Mouse (Mus musculus) monocyte, adult 5-6 weeks (primary cell): ENCODE data around the gene Olfr351. TPM values are rescaled to one million over a fixed set of nuclear protein-coding genes. Genes with fewer than 3 reads are reported as not detected.

Experiments
- ATAC-seq: fragments of 153-309, 156-312 bp; replicated peaks from 2 replicates; pipeline ENCODE4 v1.8.0; 2017; ENCODE audit warnings: mild to moderate bottlenecking; ENCODE audit not compliant: low TSS enrichment, insufficient number of reproducible peaks, severe bottlenecking, poor library complexity, low FRiP score
- total RNA-seq: library from RNA; stranded (forward); fragments of 200-1000, 200-491, 200-594 nt; gene quantifications from 3 replicates; pipeline ENCODE4 v1.2.3, GENCODE M21; 2017

Olfr351 gene
- not detected in 3 replicates for total RNA-seq

DNA sequence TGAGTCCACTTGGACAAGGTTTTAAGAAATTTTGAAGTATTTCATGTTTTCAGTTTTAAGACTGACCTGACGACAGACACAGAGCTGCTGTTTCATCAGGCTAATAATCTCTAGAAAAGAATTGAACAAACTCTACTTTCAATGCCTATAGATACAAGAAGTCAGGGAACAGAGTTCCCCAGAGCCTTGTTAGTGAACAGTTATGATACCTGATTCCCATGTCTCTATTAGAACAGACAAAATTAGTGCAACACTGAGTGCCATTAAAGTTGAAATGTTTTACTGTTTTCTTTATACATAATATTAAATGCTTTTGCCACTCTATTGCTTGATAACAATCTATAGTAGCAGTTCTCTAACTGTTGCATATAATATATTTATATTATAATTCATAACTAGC is at the start of gene Olfr351:
TSS of gene Olfr351 (minus strand) at position 101 of the 400 bp plus-strand sequence.
- no peak for ATAC-seq

DNA sequence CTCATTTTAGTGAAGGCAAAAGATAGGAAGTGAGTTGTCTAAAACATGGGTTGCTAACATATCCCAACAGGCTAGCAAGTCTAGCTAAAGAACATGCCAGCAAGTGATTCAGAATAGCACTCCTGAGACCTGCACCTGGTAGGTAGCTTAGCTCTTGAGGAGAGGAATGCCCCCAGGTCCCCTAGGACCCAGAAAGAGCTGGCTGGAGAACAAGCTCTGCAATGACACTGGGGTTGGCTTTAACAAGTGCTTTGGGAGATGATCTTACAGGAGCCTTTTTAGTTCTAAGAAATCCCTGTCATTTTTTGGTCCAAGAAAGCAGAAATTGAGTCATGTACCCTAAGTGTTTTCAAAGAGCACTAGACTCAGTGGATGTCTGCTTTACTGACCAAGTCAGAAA is 42.9 kb upstream of the Olfr351 start, which contains the start of gene Olfr354:
TSS of gene Olfr354 (plus strand) at position 301 of the 400 bp plus-strand sequence.
- ATAC-seq = no peak

- ATAC-seq = no peak
Observed at GRCm38 (mm10) chr2:36897114-36897513, 34.7 kb upstream of the Olfr351 start.

GRCm38 (mm10) chr2:36892836-36893235 is 30.4 kb upstream of the Olfr351 start, which contains the start of gene Olfr353:
TSS of gene Olfr353 (minus strand) at chr2:36892936.
- no peak for ATAC-seq

DNA sequence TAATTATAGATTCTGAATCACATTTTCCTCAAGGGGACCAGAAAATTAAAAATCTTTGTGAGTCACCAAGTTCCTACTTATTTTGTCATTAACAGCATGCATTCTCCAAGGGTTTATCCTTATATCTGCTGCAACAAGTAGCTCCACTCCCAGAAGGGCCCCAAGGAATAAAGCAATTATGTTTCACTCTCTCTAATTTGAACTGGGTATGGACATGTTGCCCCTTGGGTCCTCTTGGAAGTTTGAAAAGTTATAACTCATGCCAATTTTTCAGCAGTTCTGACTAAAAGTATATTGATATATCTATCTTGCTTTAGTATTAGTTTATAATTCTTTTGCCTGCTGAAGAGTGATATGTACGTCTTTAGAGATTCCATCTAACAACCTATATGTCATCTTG is 5.7 kb upstream of the Olfr351 start, which contains the start of gene Olfr352:
TSS of gene Olfr352 (plus strand) at position 301 of the 400 bp plus-strand sequence.
- no peak for ATAC-seq

DNA sequence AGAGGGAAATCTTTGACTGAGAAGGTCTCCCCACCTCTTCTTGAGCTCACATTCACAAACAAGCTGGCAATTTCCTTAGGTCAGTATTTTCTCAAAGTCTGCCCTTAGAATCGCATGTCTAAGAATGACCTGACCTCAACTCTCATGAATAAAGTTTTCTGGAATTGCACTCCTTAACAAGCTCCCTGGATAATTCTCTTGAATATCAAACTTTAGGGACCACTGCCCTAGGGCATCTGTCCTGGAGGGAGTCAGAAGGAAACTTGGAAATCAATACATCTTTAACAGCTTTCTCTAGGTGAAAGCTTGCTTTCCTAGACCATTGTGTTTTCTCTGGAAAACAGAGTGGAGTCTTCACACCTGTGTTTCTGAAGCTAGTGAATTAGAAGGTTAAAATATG is 16.4 kb downstream of the Olfr351 start, which contains the start of gene Olfr350:
TSS of gene Olfr350 (plus strand) at position 301 of the 400 bp plus-strand sequence.
- ATAC-seq = no peak

- ATAC-seq = no peak
Observed at GRCm38 (mm10) chr2:36816932-36817331, 45.5 kb downstream of the Olfr351 start, which contains the start of gene Olfr3. TSS of gene Olfr3 (minus strand) at chr2:36817032.

Other genes starting within 250 kb of the Olfr351 start
- not detected in 3 replicates for gene Olfr345, start 222.6 kb downstream of the Olfr351 start, total RNA-seq
- gene Olfr346, start 176.9 kb downstream of the Olfr351 start, total RNA-seq = not detected in 3 replicates
- gene Olfr347, start 130.8 kb downstream of the Olfr351 start, total RNA-seq = not detected in 3 replicates
- gene Olfr348, start 78.4 kb downstream of the Olfr351 start, total RNA-seq = not detected in 3 replicates
- gene Olfr50, start 72.1 kb downstream of the Olfr351 start, total RNA-seq = not detected in 3 replicates
- 1.7 TPM in 1 of 3 replicates, not detected in the others for gene Olfr3, start 45.6 kb downstream of the Olfr351 start, total RNA-seq
- gene Olfr350, start 16.4 kb downstream of the Olfr351 start, total RNA-seq = not detected in 3 replicates
- gene Olfr352, start 5.8 kb upstream of the Olfr351 start, total RNA-seq = not detected in 3 replicates
- gene Olfr353, start 30.3 kb upstream of the Olfr351 start, total RNA-seq = not detected in 3 replicates
- gene Olfr354, start 43.0 kb upstream of the Olfr351 start, total RNA-seq = not detected in 3 replicates
- not detected in 3 replicates for gene Olfr355, start 66.2 kb upstream of the Olfr351 start, total RNA-seq
- gene Olfr356, start 74.5 kb upstream of the Olfr351 start, total RNA-seq = not detected in 3 replicates
- gene Olfr357, start 131.2 kb upstream of the Olfr351 start, total RNA-seq = not detected in 3 replicates
- not detected in 3 replicates for gene Olfr358, start 146.7 kb upstream of the Olfr351 start, total RNA-seq
- gene Olfr360, start 203.1 kb upstream of the Olfr351 start, total RNA-seq = not detected in 3 replicates
- gene Olfr361, start 226.6 kb upstream of the Olfr351 start, total RNA-seq = not detected in 3 replicates